Mouse (Mus musculus) embryonic facial prominence, embryonic 13.5 days (tissue): Measurements from ENCODE around the gene Ehbp1l1. TPM values are rescaled to one million over a fixed set of nuclear protein-coding genes. Genes with fewer than 3 reads are reported as not detected.

Experiments used
- ATAC-seq: fragments of 200-750 bp; cut with Nextera tagmentation; 2 replicates; pipeline ENCODE4 v1.8.0; 2017; ENCODE audit warnings: low read depth; ENCODE audit not compliant: insufficient number of reproducible peaks, insufficient read depth, low FRiP score, low TSS enrichment
- H3K27ac ChIP-seq: fragments of 300-500 bp; sonication (generic); 2 replicates; pipeline ENCODE4 v1.5.1; 2015; ENCODE audit warnings: moderate library complexity, mild to moderate bottlenecking, inconsistent platforms
- H3K27me3 ChIP-seq: fragments of 300-500 bp; sonication (generic); 2 replicates; pipeline ENCODE4 v1.6.1; 2015; ENCODE audit warnings: mild to moderate bottlenecking, inconsistent platforms
- H3K36me3 ChIP-seq: fragments of 300-500 bp; sonication (generic); 2 replicates; pipeline ENCODE4 v1.6.1; 2015; ENCODE audit warnings: mild to moderate bottlenecking, inconsistent platforms
- H3K4me1 ChIP-seq: fragments of 300-500 bp; sonication (generic); 2 replicates; pipeline ENCODE4 v1.6.1; 2015; ENCODE audit warnings: inconsistent platforms
- H3K4me2 ChIP-seq: fragments of 300-500 bp; sonication (generic); 2 replicates; pipeline ENCODE4 v1.6.1; 2015; ENCODE audit warnings: moderate library complexity, mild to moderate bottlenecking, inconsistent platforms
- H3K4me3 ChIP-seq: fragments of 300-500 bp; sonication (generic); 2 replicates; pipeline ENCODE4 v1.5.1; 2015; ENCODE audit warnings: mild to moderate bottlenecking, inconsistent platforms
- H3K9ac ChIP-seq: fragments of 300-500 bp; sonication (generic); 2 replicates; pipeline ENCODE4 v1.6.1; 2015; ENCODE audit warnings: mild to moderate bottlenecking, inconsistent platforms
- H3K9me3 ChIP-seq: fragments of 300-500 bp; sonication (generic); 2 replicates; pipeline ENCODE4 v1.6.1; 2016; ENCODE audit warnings: inconsistent platforms
- WGBS: fragments of 180-500 bp; shearing (Covaris S2); methylation state at CpG from one replicate; pipeline ENCODE4 v1.1.7; 2015; ENCODE audit warnings: mixed read lengths; 5-methylcytosine and 5-hydroxymethylcytosine counted together
- polyA plus RNA-seq: library from polyadenylated mRNA; unstranded; fragments of >200 nt; fragmentation: Nextera tagmentation; extraction: Ambion mirVana; gene quantifications from 2 replicates; pipeline ENCODE4 v1.2.1, GENCODE M21; 2015

Ehbp1l1 gene
- polyA plus RNA-seq, 1 experiment from 2014 or later, result 9.9 TPM

DNA sequence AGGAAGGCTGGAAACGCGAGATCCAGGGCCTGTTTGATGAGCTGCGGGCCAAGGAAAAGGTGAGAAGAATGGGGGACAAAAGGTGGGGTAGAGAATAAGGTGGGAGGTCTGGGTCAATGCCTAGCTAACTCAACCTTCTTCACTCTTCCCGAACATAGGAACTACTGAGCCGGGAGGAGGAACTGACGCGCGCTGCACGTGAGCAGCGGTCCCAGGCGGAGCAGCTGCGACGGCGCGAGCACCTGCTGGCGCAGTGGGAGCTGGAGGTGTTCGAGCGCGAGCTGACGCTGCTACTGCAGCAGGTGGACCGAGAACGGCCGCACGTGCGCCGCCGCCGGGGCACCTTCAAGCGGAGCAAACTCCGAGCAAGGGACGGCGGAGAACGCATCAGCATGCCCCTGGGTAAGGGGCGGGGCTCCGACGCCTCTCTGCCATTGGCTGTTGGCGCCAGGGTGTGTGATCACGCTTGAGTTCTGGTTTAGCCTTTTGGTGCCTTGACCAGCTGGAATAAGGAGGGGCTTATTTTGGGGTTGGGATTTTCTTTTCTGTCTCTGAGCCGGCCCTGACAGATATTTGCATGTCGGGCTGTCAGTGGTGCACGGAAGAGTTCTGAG, 30.2 kb downstream of the Ehbp1l1 start:
- Histone ChIP-seq H3K36me3 (peaks cover 93% of the 10 kb centered on the region), H3K9ac (0 out of 2 replicates have a peak overlapping the region, but pooled peaks have one; percentile 12), H3K4me1 (peaks cover 39% of the 10 kb centered on the region), H3K4me3 (peak overlapping the region; percentile 1; the same call in 1 of the 2 replicates), H3K27ac (no peak overlapping the region), H3K4me2 (peak overlapping the region; percentile 27; the same call in 1 of the 2 replicates), H3K9me3 (no peaks in the 10 kb centered on the region), H3K27me3 (no peaks in the 10 kb centered on the region)
- ATAC-seq, result no peak
- WGBS, result 24% methylated on average over 41 of the region's 41 CpGs

DNA sequence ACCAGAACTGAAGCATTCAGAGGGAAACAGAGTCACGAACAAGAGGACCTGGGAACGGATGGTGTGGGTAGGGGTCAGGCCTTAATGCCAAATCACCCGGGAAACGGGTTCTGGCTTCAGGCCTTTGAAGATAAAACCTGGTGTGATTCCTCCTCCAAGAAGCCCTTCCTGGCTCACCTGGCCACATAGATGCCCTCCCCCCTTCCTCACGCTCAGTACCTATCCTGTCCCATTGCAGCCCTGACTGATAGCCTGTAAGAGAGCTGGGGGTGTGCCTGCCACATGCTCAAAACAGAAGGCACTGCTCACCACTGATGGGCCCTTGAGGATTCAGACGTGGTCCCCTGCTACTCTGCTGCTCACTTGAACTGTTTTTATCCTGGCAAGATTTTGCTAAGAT, 32.3 kb downstream of the Ehbp1l1 start:
- no peaks in the 10 kb centered on the region for H3K9me3 ChIP-seq
- no peak for ATAC-seq
- H3K9ac ChIP-seq, result peak overlapping the region; percentile 94; the same call in 1 of the 2 replicates
- WGBS, result 86% methylated on average over 6 of the region's 6 CpGs
- H3K27ac ChIP-seq, result peak overlapping the region; percentile 69; the same call in 1 of the 2 replicates
- no peaks in the 10 kb centered on the region for H3K27me3 ChIP-seq
- peaks cover 49% of the 10 kb centered on the region for H3K4me1 ChIP-seq
- H3K36me3 ChIP-seq, result peaks cover 77% of the 10 kb centered on the region
- no peak overlapping the region for H3K4me3 ChIP-seq
- H3K4me2 ChIP-seq, result peak overlapping the region; percentile 100

DNA sequence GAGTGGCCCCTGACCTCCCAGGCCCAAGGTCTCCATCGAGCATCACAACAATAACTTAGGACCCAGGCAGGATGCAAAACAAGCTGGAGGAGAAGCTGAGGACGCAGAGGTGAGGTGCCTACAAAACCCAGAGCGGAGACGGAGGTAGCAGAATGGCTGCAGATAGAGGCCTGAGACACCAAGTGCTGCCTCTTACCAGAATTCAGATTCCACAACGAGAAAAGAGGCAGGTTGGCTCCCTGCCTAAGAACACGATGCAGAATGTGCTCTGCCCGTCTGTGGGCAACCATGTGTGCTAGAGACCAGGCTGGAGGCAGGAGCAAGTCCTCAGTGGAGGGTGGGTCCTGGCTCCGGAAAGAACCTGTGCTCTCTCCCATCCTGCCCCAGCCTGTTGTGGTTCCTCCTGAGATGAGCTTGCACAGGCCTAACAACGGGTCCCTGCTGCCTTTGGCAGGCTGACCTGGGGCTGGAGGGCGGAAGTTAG, 33.2 kb downstream of the Ehbp1l1 start:
- H3K4me1 ChIP-seq, result peaks cover 50% of the 10 kb centered on the region
- peaks cover 68% of the 10 kb centered on the region for H3K36me3 ChIP-seq
- H3K9me3 ChIP-seq, result no peaks in the 10 kb centered on the region
- peak overlapping the region; percentile 100 for H3K4me2 ChIP-seq
- WGBS, result 65% methylated on average over 10 of the region's 10 CpGs
- peak overlapping the region; percentile 97 for H3K4me3 ChIP-seq
- no peak for ATAC-seq
- peak overlapping the region; percentile 94 for H3K9ac ChIP-seq
- no peaks in the 10 kb centered on the region for H3K27me3 ChIP-seq
- peak overlapping the region; percentile 69; the same call in 1 of the 2 replicates for H3K27ac ChIP-seq

DNA sequence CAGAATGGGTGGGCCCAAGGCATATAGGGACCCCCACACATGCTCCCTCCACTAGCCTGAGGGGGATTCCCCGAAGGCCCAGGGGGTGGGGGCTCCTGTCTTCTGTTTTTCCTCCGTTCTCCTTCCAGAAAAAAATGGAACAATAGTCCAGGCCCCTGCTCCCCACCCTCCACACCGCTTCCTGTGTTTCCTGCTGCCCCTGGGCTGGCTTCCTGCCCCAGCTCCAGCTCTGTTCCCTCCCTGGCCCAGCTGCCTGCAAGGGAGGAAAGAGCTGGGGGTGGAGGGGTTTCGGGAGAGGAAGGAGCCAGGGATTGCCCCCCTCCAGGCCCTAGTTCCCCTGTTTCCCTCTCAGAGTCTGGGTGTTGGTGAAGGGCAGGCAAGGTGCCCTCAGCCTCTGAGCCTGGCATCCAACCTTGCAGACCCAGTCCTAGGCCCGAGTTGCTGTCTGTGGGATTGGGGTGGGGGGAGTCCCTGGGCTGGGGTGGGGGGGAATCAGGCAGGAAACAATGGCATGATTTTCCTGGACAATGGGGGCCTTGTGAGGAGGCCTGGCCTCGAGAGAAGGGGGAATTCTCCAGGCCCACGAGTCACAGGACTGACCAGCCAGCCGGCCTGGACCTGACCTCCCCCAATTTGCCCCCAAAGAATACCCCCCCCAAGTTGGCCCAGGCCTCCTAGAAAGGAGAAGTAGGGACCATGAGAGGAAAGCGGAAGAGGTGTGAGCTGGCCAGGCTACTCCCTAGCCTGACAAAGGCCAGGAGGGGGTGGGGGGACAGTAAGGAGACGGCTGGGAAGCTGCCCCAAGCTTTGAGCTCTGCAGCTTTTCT, 33.8 kb downstream of the Ehbp1l1 start:
- H3K9me3 ChIP-seq, result no peaks in the 10 kb centered on the region
- 37% methylated on average over 10 of the region's 10 CpGs for WGBS
- H3K27me3 ChIP-seq, result no peaks in the 10 kb centered on the region
- H3K4me1 ChIP-seq, result peaks cover 57% of the 10 kb centered on the region
- no peak for ATAC-seq
- H3K9ac ChIP-seq, result peak overlapping the region; percentile 94
- H3K36me3 ChIP-seq, result peaks cover 62% of the 10 kb centered on the region
- H3K27ac ChIP-seq, result peak overlapping the region; percentile 69
- H3K4me3 ChIP-seq, result peak overlapping the region; percentile 97
- peak overlapping the region; percentile 100 for H3K4me2 ChIP-seq

DNA sequence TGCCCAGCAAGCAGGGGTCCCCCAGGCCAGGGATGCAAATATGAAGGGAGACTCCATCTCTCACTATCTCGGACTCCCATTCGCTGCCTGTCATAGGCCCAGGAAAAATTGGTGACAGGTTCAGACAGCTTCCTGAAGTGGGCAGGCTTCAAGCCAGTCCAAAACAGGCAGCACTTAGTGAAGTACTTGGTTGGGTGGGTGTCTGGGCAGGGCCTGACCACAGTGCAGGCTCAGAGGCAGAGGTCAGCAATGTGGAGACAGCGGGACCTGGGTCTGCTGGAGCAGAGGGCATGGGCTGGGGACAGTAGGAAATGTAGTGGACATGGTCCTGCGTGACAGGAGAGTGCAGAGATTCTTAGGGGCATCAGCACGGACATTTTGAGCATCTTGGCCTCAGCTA, 34.5 kb downstream of the Ehbp1l1 start:
- H3K27me3 ChIP-seq, result no peaks in the 10 kb centered on the region
- no peaks in the 10 kb centered on the region for H3K9me3 ChIP-seq
- peak overlapping the region; percentile 94 for H3K9ac ChIP-seq
- 75% methylated on average over 5 of the region's 5 CpGs for WGBS
- H3K4me1 ChIP-seq, result peaks cover 61% of the 10 kb centered on the region
- peak overlapping the region; percentile 69 for H3K27ac ChIP-seq
- peaks cover 59% of the 10 kb centered on the region for H3K36me3 ChIP-seq
- peak overlapping the region; percentile 97 for H3K4me3 ChIP-seq
- peak overlapping the region; percentile 100 for H3K4me2 ChIP-seq
- ATAC-seq, result no peak

DNA sequence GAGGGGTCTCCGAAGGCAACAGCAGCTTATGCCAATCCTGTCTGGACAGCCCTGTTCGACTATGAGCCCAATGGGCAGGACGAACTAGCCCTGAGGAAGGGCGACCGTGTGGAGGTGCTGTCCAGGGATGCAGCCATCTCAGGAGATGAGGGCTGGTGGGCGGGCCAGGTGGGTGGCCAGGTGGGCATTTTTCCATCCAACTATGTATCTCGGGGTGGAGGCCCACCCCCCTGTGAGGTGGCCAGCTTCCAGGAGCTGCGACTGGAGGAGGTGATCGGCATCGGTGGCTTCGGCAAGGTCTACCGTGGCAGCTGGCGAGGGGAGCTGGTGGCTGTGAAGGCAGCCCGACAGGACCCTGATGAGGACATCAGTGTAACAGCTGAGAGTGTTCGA, 35.8 kb downstream of the Ehbp1l1 start:
- H3K4me1 ChIP-seq, result peaks cover 53% of the 10 kb centered on the region
- no peak for ATAC-seq

DNA sequence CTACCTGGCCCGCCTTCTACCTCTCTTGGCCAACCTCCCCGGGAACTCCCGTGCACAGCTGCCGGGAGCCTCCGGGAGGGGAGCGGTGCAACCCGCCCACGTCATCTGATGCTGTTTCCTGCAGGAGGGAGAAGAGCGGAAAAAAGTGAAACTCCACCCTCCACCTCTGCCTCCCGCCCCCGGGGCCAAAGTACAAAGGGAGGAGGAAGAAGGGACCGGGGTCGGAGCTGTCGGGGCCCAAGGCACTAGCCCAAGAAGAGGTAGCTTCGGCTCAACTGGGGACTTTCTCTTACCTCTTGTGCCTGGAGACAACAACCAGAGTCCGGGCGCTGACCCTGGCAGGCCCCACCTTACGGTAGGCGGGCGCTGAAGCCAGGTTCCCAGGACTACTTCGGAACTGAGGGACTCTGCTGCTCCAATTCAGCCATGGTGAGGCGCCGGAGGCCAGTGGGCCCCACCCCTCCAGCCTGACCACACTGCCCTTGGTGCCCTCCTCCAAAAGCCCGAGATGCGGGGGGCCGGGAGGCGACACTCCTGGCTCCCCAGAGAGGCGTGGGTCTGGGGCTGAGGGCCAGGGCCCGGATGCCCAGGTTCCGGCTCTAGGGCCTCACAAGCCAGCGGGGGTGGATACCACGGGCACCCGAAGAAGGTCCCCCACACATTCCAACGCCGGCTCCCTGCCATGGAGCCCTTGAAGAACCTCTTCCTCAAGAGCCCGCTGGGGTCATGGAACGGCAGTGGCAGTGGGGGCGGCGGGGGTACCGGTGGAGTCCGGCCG, 36.4 kb downstream of the Ehbp1l1 start:
- Histone ChIP-seq H3K4me2 (peak overlapping the region; percentile 100), H3K9ac (peak overlapping the region; percentile 94), H3K36me3 (peaks cover 59% of the 10 kb centered on the region), H3K4me3 (peak overlapping the region; percentile 97), H3K27ac (peak overlapping the region; percentile 94), H3K9me3 (no peaks in the 10 kb centered on the region), H3K4me1 (peaks cover 53% of the 10 kb centered on the region), H3K27me3 (no peaks in the 10 kb centered on the region)
- 4% methylated on average over 42 of the region's 42 CpGs for WGBS
- peak; percentile 49 for ATAC-seq

More for the DNA sequence above, 35.8 kb downstream of the Ehbp1l1 start:
- Histone ChIP-seq H3K9me3 (no peaks in the 10 kb centered on the region), H3K36me3 (peaks cover 59% of the 10 kb centered on the region), H3K9ac (peak overlapping the region; percentile 94), H3K4me2 (peak overlapping the region; percentile 100), H3K4me3 (peak overlapping the region; percentile 97), H3K27ac (peak overlapping the region; percentile 94), H3K27me3 (no peaks in the 10 kb centered on the region)
- WGBS, result 65% methylated on average over 15 of the region's 15 CpGs

DNA sequence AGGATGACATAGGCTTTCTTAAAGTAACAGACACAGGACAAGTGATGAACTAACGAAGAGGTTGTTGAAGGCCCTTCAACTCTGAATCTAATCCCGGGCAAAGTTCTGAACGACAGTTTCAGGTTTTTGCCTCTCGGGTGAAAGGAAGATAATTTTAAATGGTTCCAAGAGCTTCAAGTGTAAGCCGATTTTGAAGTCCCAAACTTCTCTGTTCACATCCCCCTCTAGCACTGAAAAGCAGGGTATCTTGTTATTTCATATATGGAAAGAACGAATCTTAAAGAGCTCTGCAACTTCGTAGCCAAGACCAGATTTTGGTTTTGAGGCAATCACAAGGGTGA, 37.1 kb downstream of the Ehbp1l1 start:
- peak overlapping the region; percentile 94 for H3K27ac ChIP-seq
- H3K9ac ChIP-seq, result peak overlapping the region; percentile 94
- H3K4me2 ChIP-seq, result peak overlapping the region; percentile 100
- peak overlapping the region; percentile 97 for H3K4me3 ChIP-seq
- H3K27me3 ChIP-seq, result no peaks in the 10 kb centered on the region
- under 1% methylated on average over 7 of the region's 7 CpGs for WGBS
- no peaks in the 10 kb centered on the region for H3K9me3 ChIP-seq
- no peak for ATAC-seq
- peaks cover 59% of the 10 kb centered on the region for H3K36me3 ChIP-seq
- H3K4me1 ChIP-seq, result peaks cover 52% of the 10 kb centered on the region

DNA sequence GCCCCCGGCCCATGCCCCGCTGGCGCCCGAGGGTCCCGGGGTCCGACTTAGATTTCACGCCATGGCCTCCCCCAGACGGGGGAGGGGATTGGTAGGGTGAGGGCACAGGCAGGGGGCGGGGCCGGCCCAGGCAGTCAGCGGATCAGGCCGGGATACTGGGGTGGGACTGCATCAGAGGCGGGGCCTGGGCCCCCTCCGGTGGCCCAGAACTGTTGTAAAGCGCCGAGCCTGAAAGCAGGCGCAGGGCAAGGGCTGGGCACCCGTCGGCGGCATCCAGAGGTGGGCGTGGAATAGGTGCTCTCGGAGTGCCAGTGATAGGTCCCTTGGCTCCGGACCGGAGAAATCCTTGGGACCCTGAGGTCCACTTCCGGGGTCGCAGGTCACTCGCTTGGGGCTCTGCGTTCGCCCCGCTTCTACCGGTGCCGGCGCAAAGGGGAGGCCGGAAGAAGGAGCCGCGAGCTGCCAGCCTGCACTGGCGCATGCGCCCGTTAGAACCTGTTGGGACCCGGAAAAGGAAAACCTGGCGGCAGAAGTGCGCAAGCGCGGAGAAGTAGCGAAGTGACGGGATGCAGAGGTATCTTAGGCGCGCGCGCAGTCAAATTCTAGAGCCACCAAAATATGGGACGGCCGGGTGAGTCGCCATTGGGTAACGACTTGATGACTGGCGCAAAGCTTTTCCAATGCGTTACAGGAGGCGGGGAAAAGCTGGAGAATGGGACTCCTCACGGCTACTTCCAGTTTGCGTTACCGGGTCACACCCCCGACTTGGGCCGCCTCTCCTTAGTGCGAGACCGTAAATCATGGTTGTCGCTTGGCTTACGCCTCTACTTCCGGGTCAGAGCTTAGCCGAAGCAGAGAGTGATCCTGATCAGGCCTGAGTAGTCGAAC, 37.7 kb downstream of the Ehbp1l1 start, which contains the start of the genes Map3k11 and Pcnx3:
TSS of gene Map3k11 (plus strand) at position 543 of the 888 bp plus-strand sequence.
TSS of gene Pcnx3 (minus strand) at position 709 of the 888 bp plus-strand sequence.
- peak within 1 kb of the TSS; percentile 94 for H3K27ac ChIP-seq
- H3K36me3 ChIP-seq, result peaks cover 59% of the 10 kb centered on the region
- H3K9ac ChIP-seq, result peak within 1 kb of the TSS; percentile 94
- peak; percentile 88 for ATAC-seq
- peak within 1 kb of the TSS; percentile 100 for H3K4me2 ChIP-seq
- H3K9me3 ChIP-seq, result no peaks in the 10 kb centered on the region
- under 1% methylated on average over 69 of the region's 69 CpGs for WGBS
- H3K4me3 ChIP-seq, result peak within 1 kb of the TSS; percentile 97
- peaks cover 46% of the 10 kb centered on the region for H3K4me1 ChIP-seq
- H3K27me3 ChIP-seq, result no peaks in the 10 kb centered on the region

DNA sequence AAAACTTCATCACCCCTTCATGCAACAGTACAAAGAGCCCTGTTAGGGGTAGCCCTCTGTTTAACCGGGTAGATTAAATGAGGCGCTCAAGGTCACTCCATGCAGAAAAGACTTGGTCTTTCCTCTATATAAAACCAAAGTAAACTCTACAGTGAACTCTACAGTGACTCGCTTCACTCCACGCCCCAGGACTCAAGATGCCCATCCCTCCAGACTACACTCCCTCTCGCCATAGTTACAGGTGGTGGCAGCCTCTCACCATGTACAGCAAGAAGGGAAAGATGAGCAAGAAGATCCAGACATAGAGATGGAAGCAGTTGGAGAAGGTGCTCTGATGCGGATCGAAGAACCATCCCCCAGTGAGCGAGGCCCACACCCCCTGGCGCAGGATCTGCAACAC, 38.4 kb downstream of the Ehbp1l1 start:
- ATAC-seq, result no peak
- 13% methylated on average over 9 of the region's 9 CpGs for WGBS
- H3K4me1 ChIP-seq, result peaks cover 39% of the 10 kb centered on the region
- H3K27ac ChIP-seq, result peak overlapping the region; percentile 94
- peak overlapping the region; percentile 100 for H3K4me2 ChIP-seq
- H3K36me3 ChIP-seq, result peaks cover 59% of the 10 kb centered on the region
- no peaks in the 10 kb centered on the region for H3K9me3 ChIP-seq
- peak overlapping the region; percentile 97 for H3K4me3 ChIP-seq
- H3K9ac ChIP-seq, result peak overlapping the region; percentile 88
- H3K27me3 ChIP-seq, result no peaks in the 10 kb centered on the region
